Mouse (Mus musculus) B cell, adult 62 days (primary cell): ENCODE results near the gene Crls1. TPM values are rescaled to one million over a fixed set of nuclear protein-coding genes. Genes with fewer than 3 reads are reported as not detected.

ENCODE experiments used
- total RNA-seq: library from RNA; stranded (reverse); gene quantifications from 4 replicates; pipeline ENCODE4 v1.2.4, GENCODE M21; 2023

Crls1 gene
- total RNA-seq: 8.0 to 11.7 TPM (median 9.8 TPM) in 4 replicates

GRCm38 (mm10) chr2:132846407-132847358 lies at the start of gene Crls1:
Gene Crls1, plus strand, starts transcription at chr2:132846666.

GRCm38 (mm10) chr2:132815608-132816314 lies 30.7 kb upstream of the Crls1 start, which contains the start of the genes Trmt6 and Mcm8:
Gene Trmt6, minus strand, starts transcription at chr2:132816055.
Gene Mcm8, plus strand, starts transcription at chr2:132816141.

GRCm38 (mm10) chr2:132880844-132881645 lies 34.6 kb downstream of the Crls1 start, which contains the start of gene Lrrn4:
Gene Lrrn4, minus strand, starts transcription at chr2:132880891.

Other genes starting within 250 kb of the Crls1 start
- 12.9 to 15.2 TPM (median 13.1 TPM) in 4 replicates for gene Shld1, start 159.7 kb upstream of the Crls1 start, total RNA-seq
- 0.20 TPM in 1 of 4 replicates, not detected in the others for gene Chgb, start 65.4 kb upstream of the Crls1 start, total RNA-seq
- gene Trmt6, start 30.6 kb upstream of the Crls1 start, total RNA-seq: 38.5 to 43.6 TPM (median 42.8 TPM) in 4 replicates
- gene Mcm8, start 30.5 kb upstream of the Crls1 start, total RNA-seq: 4.9 to 9.0 TPM (median 6.9 TPM) in 4 replicates
- 0.20 to 0.47 TPM (median 0.23 TPM) in 4 replicates for gene Lrrn4, start 34.2 kb downstream of the Crls1 start, total RNA-seq
- not detected in 4 replicates for gene Fermt1, start 99.2 kb downstream of the Crls1 start, total RNA-seq